Mouse (Mus musculus) midbrain, embryonic 11.5 days (tissue): ENCODE measurements around the gene Fscn3. TPM values are rescaled to one million over a fixed set of nuclear protein-coding genes. Genes with fewer than 3 reads are reported as not detected.

ENCODE experiments used
- ATAC-seq: fragments of 200-750 bp; cut with Nextera tagmentation; 2 replicates; pipeline ENCODE4 v1.8.0; 2017; ENCODE audit warnings: moderate TSS enrichment, moderate library complexity; ENCODE audit not compliant: low FRiP score
- DNase-seq: peaks from one replicate; pipeline ENCODE4 v3.0.0; 2015; ENCODE audit warnings: low spot score; ENCODE audit errors: missing footprints
- H3K27ac ChIP-seq: fragments of 300-500 bp; sonication (generic); 2 replicates; pipeline ENCODE4 v1.5.1; 2014; ENCODE audit warnings: low read depth, low read length
- H3K27me3 ChIP-seq: fragments of 300-500 bp; sonication (generic); 2 replicates; pipeline ENCODE4 v1.6.1; 2014; ENCODE audit warnings: mild to moderate bottlenecking, low read length, moderate library complexity, mixed read lengths; ENCODE audit not compliant: control insufficient read depth, insufficient read depth
- H3K36me3 ChIP-seq: fragments of 300-500 bp; sonication (generic); 2 replicates; pipeline ENCODE4 v1.6.1; 2014; ENCODE audit warnings: mild to moderate bottlenecking, low read length, moderate library complexity, mixed read lengths; ENCODE audit not compliant: control insufficient read depth, insufficient read depth
- H3K4me1 ChIP-seq: fragments of 300-500 bp; sonication (generic); 2 replicates; pipeline ENCODE4 v1.6.1; 2014; ENCODE audit warnings: low read length; ENCODE audit not compliant: control insufficient read depth, insufficient read depth
- H3K4me2 ChIP-seq: fragments of 300-500 bp; sonication (generic); 2 replicates; pipeline ENCODE4 v1.6.1; 2014; ENCODE audit warnings: mild to moderate bottlenecking, moderate library complexity
- H3K4me3 ChIP-seq: fragments of 300-500 bp; sonication (generic); 2 replicates; pipeline ENCODE4 v1.5.1; 2014; ENCODE audit warnings: low read depth, low read length
- H3K9ac ChIP-seq: fragments of 300-500 bp; sonication (generic); 2 replicates; pipeline ENCODE4 v1.6.1; 2014; ENCODE audit warnings: low read length
- H3K9me3 ChIP-seq: fragments of 300-500 bp; sonication (generic); 2 replicates; pipeline ENCODE4 v1.6.1; 2016; ENCODE audit warnings: low read length; ENCODE audit not compliant: control insufficient read depth
- WGBS: fragments of 180-500 bp; shearing (Covaris S2); extraction: QIAGEN DNeasy Blood & Tissue Kit; methylation state at CpG from one replicate; pipeline ENCODE4 v1.1.7; 2014; 5-methylcytosine and 5-hydroxymethylcytosine counted together
- polyA plus RNA-seq: library from polyadenylated mRNA; unstranded; fragments of >200 nt; fragmentation: Nextera tagmentation; extraction: Ambion mirVana; gene quantifications from 2 replicates; pipeline ENCODE4 v1.2.1, GENCODE M21; 2014

Fscn3 gene
- polyA plus RNA-seq, result not detected in 2 replicates

DNA sequence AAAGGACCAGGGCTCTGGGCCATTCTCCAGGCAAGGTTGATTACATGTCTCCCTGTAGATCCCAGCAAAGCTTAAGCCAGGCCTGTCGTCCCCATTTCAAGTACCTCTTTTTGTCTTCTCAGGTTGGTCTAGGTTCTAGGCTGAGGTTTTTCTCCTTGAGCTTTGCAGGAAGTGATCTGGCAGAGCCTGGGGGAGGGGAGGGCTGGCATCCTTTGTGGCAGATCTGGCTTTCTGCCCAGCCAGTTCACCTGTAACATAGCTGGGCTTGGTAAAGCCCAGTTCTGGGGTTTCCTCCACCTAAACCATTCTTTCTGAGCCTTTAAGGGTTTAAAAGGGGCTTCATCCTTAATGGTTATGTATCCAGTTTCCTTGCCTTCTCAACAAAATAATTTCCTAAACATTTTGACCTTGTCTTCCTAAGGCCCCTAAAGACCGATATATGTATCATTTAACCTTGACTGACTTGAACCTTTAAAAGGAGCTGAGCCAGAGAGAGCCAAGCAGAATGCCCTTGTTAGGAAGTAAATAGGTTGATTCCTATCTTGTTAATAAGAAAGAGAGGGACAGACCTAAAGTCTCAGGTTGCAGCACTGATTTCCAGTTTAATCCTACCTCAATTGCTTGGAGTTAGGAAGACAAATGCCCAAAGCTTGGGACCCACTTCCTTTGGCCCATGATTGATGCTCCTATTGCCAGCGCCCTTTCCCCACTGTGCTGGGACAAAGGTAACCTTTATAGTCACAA is at the start of gene Fscn3:
Fscn3 (plus strand) TSS at position 694 of the 744 bp plus-strand sequence.
- no peak within 1 kb of the TSS for H3K27ac ChIP-seq
- DNase-seq (no peak), ATAC-seq (no peak)
- no peaks in the 10 kb centered on the region for H3K9me3 ChIP-seq
- no peak within 1 kb of the TSS for H3K4me3 ChIP-seq
- no peak within 1 kb of the TSS for H3K9ac ChIP-seq
- H3K27me3 ChIP-seq, result no peaks in the 10 kb centered on the region
- peaks cover 3% of the 10 kb centered on the region; the same call in 1 of the 2 replicates for H3K36me3 ChIP-seq
- no peak within 1 kb of the TSS for H3K4me2 ChIP-seq
- peaks cover 11% of the 10 kb centered on the region for H3K4me1 ChIP-seq
- WGBS, result 83% methylated on average over 3 of the region's 3 CpGs

DNA sequence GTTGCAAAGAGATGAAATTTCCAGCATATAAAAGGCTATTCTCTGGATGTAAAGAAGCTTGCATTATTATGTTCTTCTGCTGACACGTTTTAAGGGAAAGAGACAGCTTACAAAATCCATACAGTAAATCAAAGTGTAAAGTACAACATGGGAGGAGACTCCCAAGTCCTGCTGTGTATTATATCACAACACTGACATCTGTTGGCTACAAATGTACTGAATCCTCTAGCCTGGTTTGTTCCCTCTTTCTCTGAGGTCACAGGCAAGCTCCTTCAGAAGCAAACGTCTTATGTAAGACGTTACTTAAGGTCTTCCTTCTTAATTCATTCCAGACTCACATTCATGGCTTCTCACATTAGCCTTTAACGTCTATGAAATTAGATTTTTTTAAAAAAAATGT is 45.6 kb upstream of the Fscn3 start:
- DNase-seq (peak; percentile 6), ATAC-seq (no peak)
- Histone ChIP-seq H3K27me3 (no peaks in the 10 kb centered on the region), H3K4me1 (no peaks in the 10 kb centered on the region), H3K9me3 (no peaks in the 10 kb centered on the region), H3K4me2 (no peak overlapping the region), H3K9ac (no peak overlapping the region), H3K4me3 (no peak overlapping the region), H3K27ac (no peak overlapping the region), H3K36me3 (no peaks in the 10 kb centered on the region)
- WGBS, result 73% methylated on average over 4 of the region's 4 CpGs

DNA sequence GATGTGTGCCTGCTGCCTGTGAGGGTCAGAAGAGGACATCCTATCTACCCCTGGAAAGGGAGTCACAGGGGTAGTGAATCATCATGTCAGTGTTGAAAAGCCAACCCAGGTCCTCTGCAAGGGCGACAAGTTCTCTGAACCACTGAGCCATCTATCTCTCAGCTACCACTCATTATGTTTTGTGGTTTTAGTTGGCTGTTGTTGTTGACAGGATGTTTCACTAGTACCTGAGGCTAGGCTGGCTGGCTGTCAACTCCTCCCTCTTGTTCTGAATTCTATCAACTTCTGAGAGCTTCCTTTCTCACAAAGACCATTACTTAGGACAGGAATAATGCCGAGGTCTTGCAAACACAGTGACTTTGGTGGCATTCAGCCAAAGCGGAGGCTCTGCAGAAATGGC is 42.4 kb upstream of the Fscn3 start:
- DNase-seq (no peak), ATAC-seq (no peak)
- WGBS, result 87% methylated on average over 3 of the region's 3 CpGs
- H3K4me2 ChIP-seq, result no peak overlapping the region
- no peaks in the 10 kb centered on the region for H3K4me1 ChIP-seq
- H3K27me3 ChIP-seq, result no peaks in the 10 kb centered on the region
- no peak overlapping the region for H3K9ac ChIP-seq
- no peak overlapping the region for H3K4me3 ChIP-seq
- no peak overlapping the region for H3K27ac ChIP-seq
- H3K9me3 ChIP-seq, result no peaks in the 10 kb centered on the region
- H3K36me3 ChIP-seq, result no peaks in the 10 kb centered on the region

DNA sequence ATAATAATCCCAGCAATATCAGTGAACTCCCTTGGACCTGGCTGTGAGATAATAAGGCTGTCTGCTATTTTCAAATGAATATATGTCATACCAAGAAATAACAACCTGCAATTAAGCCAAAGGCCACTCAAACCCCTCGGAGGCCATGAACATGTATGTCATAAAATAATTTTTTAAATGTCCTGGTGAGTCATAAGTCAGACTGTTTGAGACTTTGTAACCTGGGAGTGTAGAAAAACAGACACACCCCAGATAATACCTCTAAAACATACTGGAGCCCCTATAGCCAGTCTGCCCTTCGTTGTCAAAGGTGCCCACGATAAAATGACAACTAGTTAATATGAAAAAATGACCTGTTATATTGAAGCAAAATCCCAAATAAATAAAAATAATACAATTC is 38.6 kb upstream of the Fscn3 start:
- H3K27me3 ChIP-seq, result no peaks in the 10 kb centered on the region
- H3K27ac ChIP-seq, result no peak overlapping the region
- H3K4me2 ChIP-seq, result no peak overlapping the region
- H3K9me3 ChIP-seq, result no peaks in the 10 kb centered on the region
- no peak overlapping the region for H3K9ac ChIP-seq
- no peaks in the 10 kb centered on the region for H3K36me3 ChIP-seq
- ATAC-seq (no peak), DNase-seq (no peak)
- WGBS, result 91% methylated on average over 3 of the region's 3 CpGs
- no peak overlapping the region for H3K4me3 ChIP-seq
- H3K4me1 ChIP-seq, result no peaks in the 10 kb centered on the region

DNA sequence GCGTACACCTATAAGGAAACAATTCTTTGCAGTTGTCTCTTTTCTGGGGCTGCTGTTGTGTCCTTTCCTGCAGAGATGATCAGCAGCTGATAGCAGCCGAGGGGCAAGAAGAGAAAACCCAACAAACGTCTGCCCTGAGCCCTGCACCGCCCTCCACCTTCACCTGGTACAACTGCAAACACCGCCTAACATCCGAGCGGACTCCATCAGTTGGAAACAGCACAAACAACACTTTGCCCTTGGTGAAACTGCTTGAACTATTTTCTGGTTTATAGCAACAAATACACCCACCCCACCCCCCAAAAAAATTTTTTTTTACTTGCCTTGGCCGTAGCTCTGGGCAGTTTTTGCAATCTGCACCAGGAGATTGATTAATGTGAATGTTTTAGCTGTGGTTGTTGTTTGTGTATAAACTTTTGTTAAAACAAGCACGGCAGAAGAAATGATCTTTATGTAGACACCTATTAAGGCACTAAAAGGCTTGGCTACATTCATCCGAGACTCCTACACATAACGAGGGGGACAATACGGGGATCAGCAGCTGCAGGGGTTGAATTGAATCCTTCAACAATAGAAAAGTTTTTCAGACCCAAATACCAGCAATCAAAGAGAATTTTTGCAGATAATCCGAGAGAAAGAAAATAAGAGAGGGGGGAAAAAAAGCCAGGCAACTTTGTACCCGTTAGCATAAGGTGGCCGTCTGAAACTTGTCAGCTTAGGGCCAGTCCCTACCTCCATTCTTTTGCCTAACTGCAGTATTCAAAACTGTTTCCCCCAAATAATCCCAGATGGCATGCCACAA is 31.3 kb upstream of the Fscn3 start:
- peak overlapping the region; percentile 69 for H3K4me2 ChIP-seq
- DNase-seq, result peak; percentile 94
- peaks cover 4% of the 10 kb centered on the region for H3K9me3 ChIP-seq
- peaks cover 2% of the 10 kb centered on the region; the same call in 1 of the 2 replicates for H3K4me1 ChIP-seq
- peak overlapping the region; percentile 87 for H3K27ac ChIP-seq
- peak overlapping the region; percentile 80 for H3K9ac ChIP-seq
- no peaks in the 10 kb centered on the region for H3K36me3 ChIP-seq
- H3K4me3 ChIP-seq, result peak overlapping the region; percentile 50
- whole genome bisulfite sequencing, result 11% methylated on average over 15 of the region's 15 CpGs
- ATAC-seq, result peak; percentile 47
- H3K27me3 ChIP-seq, result 0 out of 2 replicates have a peak, but pooled peaks cover 2% of the 10 kb centered on the region

DNA sequence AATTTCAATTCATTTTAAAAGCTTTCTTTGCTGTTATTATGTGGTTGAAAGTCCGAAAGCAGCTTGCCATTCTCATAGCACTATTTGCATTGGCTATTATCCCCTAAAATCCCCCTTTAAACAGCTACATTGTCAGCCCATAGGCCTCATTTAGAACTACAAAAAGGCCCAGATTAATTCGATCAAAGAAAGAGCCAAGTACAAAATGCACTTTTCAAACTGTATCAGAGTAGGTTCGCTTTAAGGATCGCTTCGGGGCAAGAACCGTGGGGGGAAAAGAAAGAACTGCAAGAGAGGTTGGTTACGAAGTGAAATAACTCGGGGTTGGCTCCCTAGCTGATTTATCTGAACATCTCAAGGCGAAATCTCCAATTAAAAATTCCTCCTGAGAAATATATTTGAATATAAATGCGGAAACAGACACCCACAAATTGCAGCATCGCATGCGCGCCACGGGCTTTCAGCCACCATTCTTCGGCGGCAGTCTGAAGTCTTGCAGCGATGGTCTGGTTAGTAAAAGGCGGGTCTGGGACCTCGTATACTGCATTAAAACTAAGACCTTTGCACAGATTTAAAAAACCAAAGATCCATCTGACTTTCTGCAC is 30.6 kb upstream of the Fscn3 start:
- DNase-seq, result peak; percentile 97
- 0% methylated on average over 19 of the region's 19 CpGs for WGBS
- peaks cover 2% of the 10 kb centered on the region; the same call in 1 of the 2 replicates for H3K4me1 ChIP-seq
- no peaks in the 10 kb centered on the region for H3K36me3 ChIP-seq
- H3K9me3 ChIP-seq, result peaks cover 4% of the 10 kb centered on the region
- 0 out of 2 replicates have a peak, but pooled peaks cover 2% of the 10 kb centered on the region for H3K27me3 ChIP-seq
- H3K27ac ChIP-seq, result peak overlapping the region; percentile 87
- H3K9ac ChIP-seq, result peak overlapping the region; percentile 80
- peak; percentile 52 for ATAC-seq
- peak overlapping the region; percentile 69 for H3K4me2 ChIP-seq
- peak overlapping the region; percentile 50 for H3K4me3 ChIP-seq

DNA sequence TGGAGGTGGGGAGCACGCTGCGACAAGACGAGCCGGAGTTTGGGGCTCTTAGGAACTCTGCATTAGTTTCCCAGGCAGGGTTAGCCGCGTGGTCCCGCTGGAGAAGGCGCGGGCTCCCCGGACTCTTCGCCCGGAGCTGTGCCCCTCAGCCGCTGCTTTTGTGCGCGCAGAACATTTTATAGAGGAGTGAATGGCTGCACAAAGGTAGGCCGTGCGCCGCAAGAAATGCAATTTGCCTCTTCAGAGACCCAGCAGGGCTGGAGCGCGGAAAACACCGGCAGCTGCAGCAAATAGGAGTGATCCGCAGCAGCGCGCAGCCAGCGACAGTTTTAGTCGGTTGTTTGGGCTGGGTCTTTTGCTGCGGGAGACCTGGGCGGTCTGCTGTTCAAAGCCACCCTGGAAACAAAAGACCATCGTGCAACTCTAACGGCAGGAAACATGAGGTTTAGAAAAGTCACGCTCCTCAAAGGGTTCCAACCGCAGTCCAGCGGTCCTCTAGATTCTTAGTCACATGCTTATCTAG is 29.8 kb upstream of the Fscn3 start, which contains the start of gene Zfp800:
Zfp800 (minus strand) TSS at position 325 of the 523 bp plus-strand sequence.
- peak within 1 kb of the TSS; percentile 87 for H3K27ac ChIP-seq
- H3K4me2 ChIP-seq, result peak within 1 kb of the TSS; percentile 69
- DNase-seq (peak; percentile 97), ATAC-seq (peak; percentile 69)
- H3K4me3 ChIP-seq, result peak within 1 kb of the TSS; percentile 50
- under 1% methylated on average over 33 of the region's 33 CpGs for WGBS
- peaks cover 2% of the 10 kb centered on the region; the same call in 1 of the 2 replicates for H3K4me1 ChIP-seq
- H3K9me3 ChIP-seq, result peaks cover 4% of the 10 kb centered on the region
- H3K9ac ChIP-seq, result peak within 1 kb of the TSS; percentile 80
- H3K36me3 ChIP-seq, result no peaks in the 10 kb centered on the region
- 0 out of 2 replicates have a peak, but pooled peaks cover 2% of the 10 kb centered on the region for H3K27me3 ChIP-seq

DNA sequence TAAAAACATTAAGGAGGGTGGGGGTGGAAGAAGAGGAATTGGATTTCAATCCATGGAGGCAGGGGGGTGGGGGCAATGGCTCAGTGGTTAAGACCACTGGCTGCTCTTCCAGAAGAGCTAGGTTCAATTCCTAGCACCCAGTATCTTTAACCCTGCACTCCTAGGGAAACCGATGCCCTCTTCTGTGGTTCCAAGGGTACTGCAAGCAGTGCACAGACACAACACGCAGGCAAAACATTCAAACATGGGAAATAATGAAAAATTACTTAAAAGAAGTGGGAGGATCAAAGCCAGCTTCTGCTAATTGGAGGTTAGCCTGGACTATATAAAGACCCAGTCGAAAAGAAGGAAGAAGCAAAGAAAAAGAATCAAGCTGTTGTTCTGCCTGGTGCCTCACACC is 28.9 kb upstream of the Fscn3 start:
- Histone ChIP-seq H3K27me3 (0 out of 2 replicates have a peak, but pooled peaks cover 2% of the 10 kb centered on the region), H3K9ac (no peak overlapping the region), H3K27ac (no peak overlapping the region), H3K4me1 (peaks cover 2% of the 10 kb centered on the region; the same call in 1 of the 2 replicates), H3K9me3 (peaks cover 4% of the 10 kb centered on the region), H3K36me3 (no peaks in the 10 kb centered on the region), H3K4me2 (no peak overlapping the region), H3K4me3 (no peak overlapping the region)
- DNase-seq, result no peak
- ATAC-seq, result no peak
- 89% methylated on average over 3 of the region's 3 CpGs for WGBS
